Mouse (Mus musculus) liver, embryonic 14.5 days (tissue): ENCODE measurements around the gene Akap13. TPM values are rescaled to one million over a fixed set of nuclear protein-coding genes. Genes with fewer than 3 reads are reported as not detected.
"Not testable (repeated sequence)": the region's sequence is repeated elsewhere in the genome, so short reads cannot be mapped to it uniquely, and the experiment has no call there.

Experiments used
- ATAC-seq: fragments of 200-750 bp; cut with Nextera tagmentation; 2 replicates; pipeline ENCODE4 v1.8.0; 2017; ENCODE audit warnings: moderate number of reproducible peaks, mild to moderate bottlenecking, moderate library complexity; ENCODE audit not compliant: insufficient read depth
- DNase-seq, 3 experiments: peaks; one replicate each; pipeline ENCODE4 v3.0.0-alpha.2; 2012 to 2013; ENCODE audit warnings: low read depth in 3 of 3, low spot score in 3 of 3
- H3K27ac ChIP-seq: fragments of 300-500 bp; sonication (generic); 2 replicates; pipeline ENCODE4 v1.5.1; 2014; ENCODE audit warnings: moderate library complexity, mild to moderate bottlenecking, control low read depth, inconsistent platforms
- H3K27me3 ChIP-seq: fragments of 300-500 bp; sonication (generic); 2 replicates; pipeline ENCODE4 v1.6.1; 2014; ENCODE audit warnings: mild to moderate bottlenecking, low read length, moderate library complexity; ENCODE audit not compliant: control insufficient read depth, insufficient read depth
- H3K36me3 ChIP-seq: fragments of 300-500 bp; sonication (generic); replicated peaks from 2 replicates; pipeline ENCODE4 v1.6.1; 2014; ENCODE audit warnings: low read depth; ENCODE audit not compliant: control insufficient read depth, insufficient read depth
- H3K4me1 ChIP-seq, 2 experiments: fragments of 200-500 bp in 1 of 2; fragments of 300-500 bp in 1 of 2; sonication (generic) in 1 of 2; replicated peaks; 2 replicates each; pipeline ENCODE4 v1.6.1; 2012 to 2014; ENCODE audit warnings: antibody characterized with exemption in 1 of 2, inconsistent platforms in 1 of 2, low read length in 1 of 2; ENCODE audit not compliant: control insufficient read depth in 2 of 2, insufficient read depth in 2 of 2
- H3K4me2 ChIP-seq: fragments of 300-500 bp; sonication (generic); 2 replicates; pipeline ENCODE4 v1.6.1; 2014; ENCODE audit warnings: low read depth, mild to moderate bottlenecking, control low read depth, moderate library complexity
- H3K4me3 ChIP-seq, 2 experiments: fragments of 200-500 bp in 1 of 2; fragments of 300-500 bp in 1 of 2; sonication (generic) in 1 of 2; 2 replicates each; pipeline ENCODE4 v1.5.1; 2012 to 2014; ENCODE audit warnings: low read depth in 2 of 2, low read length in 2 of 2, mild to moderate bottlenecking in 2 of 2, control low read depth in 1 of 2, inconsistent platforms in 1 of 2, moderate library complexity in 1 of 2; ENCODE audit not compliant: insufficient read depth in 1 of 2
- H3K9ac ChIP-seq: fragments of 300-500 bp; sonication (generic); replicated peaks from 2 replicates; pipeline ENCODE4 v1.6.1; 2014; ENCODE audit warnings: mild to moderate bottlenecking, control low read depth, moderate library complexity
- H3K9me3 ChIP-seq: fragments of 300-500 bp; sonication (generic); 2 replicates; pipeline ENCODE4 v1.6.1; 2016; ENCODE audit warnings: low read length, mixed read lengths; ENCODE audit not compliant: control insufficient read depth
- CTCF ChIP-seq: IDR thresholded peaks from 2 replicates; pipeline ENCODE4 v1.5.1; 2016; ENCODE audit warnings: antibody characterized with exemption, low read depth, control low read depth
- EP300 ChIP-seq: IDR thresholded peaks from 2 replicates; pipeline ENCODE4 v1.6.1; 2016; ENCODE audit warnings: antibody characterized with exemption, low read depth
- WGBS: fragments of 180-500 bp; shearing (Covaris S2); extraction: QIAGEN DNeasy Blood & Tissue Kit; methylation state at CpG from one replicate; pipeline ENCODE4 v1.1.7; 2014; ENCODE audit not compliant: insufficient replicate concordance; 5-methylcytosine and 5-hydroxymethylcytosine counted together
- polyA plus RNA-seq, 2 experiments: library from polyadenylated mRNA; depleted of rRNA in 1 of 2; stranded (reverse) in 1 of 2; unstranded in 1 of 2; fragments of >200 nt; fragmentation: Nextera tagmentation in 1 of 2; extraction: Ambion mirVana in 1 of 2; gene quantifications; 2 replicates each; pipeline versions ENCODE4 v1.2.1 to v1.2.3; 2012 to 2014

Gene Akap13
- polyA plus RNA-seq, 2 experiments: 9.0 to 28.1 TPM

GRCm38 (mm10) chr7:75733166-75733565, 277.8 kb downstream of the Akap13 start:
- WGBS: 83% methylated on average over 2 of the region's 2 CpGs
- no peaks in the 10 kb centered on the region for H3K9me3 ChIP-seq
- H3K9ac ChIP-seq: no peak overlapping the region
- no peak for TF ChIP-seq EP300
- TF ChIP-seq CTCF: no peak
- no peaks in the 10 kb centered on the region for H3K27me3 ChIP-seq
- no peak overlapping the region for H3K4me2 ChIP-seq
- H3K27ac ChIP-seq: no peak overlapping the region
- H3K4me1 ChIP-seq: no peaks in the 10 kb centered on the region
- ATAC-seq (no peak), DNase-seq (no peak)
- H3K36me3 ChIP-seq: peaks cover 74% of the 10 kb centered on the region
- no peak overlapping the region for H3K4me3 ChIP-seq

GRCm38 (mm10) chr7:75739075-75739725, 283.9 kb downstream of the Akap13 start:
- H3K9ac ChIP-seq: no peak overlapping the region
- peaks cover 81% of the 10 kb centered on the region for H3K36me3 ChIP-seq
- H3K9me3 ChIP-seq: no peaks in the 10 kb centered on the region
- TF ChIP-seq CTCF (peak; percentile 95), EP300 (no peak)
- H3K27ac ChIP-seq: no peak overlapping the region
- no peak overlapping the region for H3K4me3 ChIP-seq
- DNase-seq (peak; percentile 32 to 47 (median 46)), ATAC-seq (peak; percentile 66)
- no peak overlapping the region for H3K4me2 ChIP-seq
- no peaks in the 10 kb centered on the region for H3K27me3 ChIP-seq
- H3K4me1 ChIP-seq: no peaks in the 10 kb centered on the region
- 58% methylated on average over 10 of the region's 10 CpGs for WGBS

- no peak for ATAC-seq
- no peak overlapping the region for H3K27ac ChIP-seq
- no peak overlapping the region for H3K4me2 ChIP-seq
- no peak for DNase-seq
- WGBS: 72% methylated on average over 2 of the region's 2 CpGs
- no peak for TF ChIP-seq CTCF
- no peak for TF ChIP-seq EP300
- H3K27me3 ChIP-seq: no peaks in the 10 kb centered on the region
- peaks cover 0 to 5% of the 10 kb centered on the region in 2 experiments; a peak in 1 of 4 replicates for H3K4me1 ChIP-seq
- peaks cover 78% of the 10 kb centered on the region for H3K36me3 ChIP-seq
- no peaks in the 10 kb centered on the region for H3K9me3 ChIP-seq
- no peak overlapping the region for H3K9ac ChIP-seq
- no peak overlapping the region for H3K4me3 ChIP-seq
Observed at GRCm38 (mm10) chr7:75744528-75744927, 289.2 kb downstream of the Akap13 start.

- H3K4me2 ChIP-seq: no peak overlapping the region
- DNase-seq: no peak
Observed at GRCm38 (mm10) chr7:75744978-75745638, 289.8 kb downstream of the Akap13 start.

GRCm38 (mm10) chr7:75745969-75746368, 290.6 kb downstream of the Akap13 start:
- H3K9me3 ChIP-seq, H3K4me2 ChIP-seq, H3K9ac ChIP-seq, H3K4me3 ChIP-seq, H3K27ac ChIP-seq, H3K27me3 ChIP-seq, DNase-seq, ATAC-seq: not testable (repeated sequence)
- Histone ChIP-seq H3K4me1 (peaks cover 10 to 18% of the 10 kb centered on the region in 2 experiments), H3K36me3 (peaks cover 80% of the 10 kb centered on the region)
- 81% methylated on average over 3 of the region's 3 CpGs for WGBS
- TF ChIP-seq CTCF: peak; percentile 58

More at GRCm38 (mm10) chr7:75744978-75745638, 289.8 kb downstream of the Akap13 start:
- Histone ChIP-seq H3K27ac (no peak overlapping the region), H3K9ac (no peak overlapping the region), H3K4me1 (peaks cover 2 to 9% of the 10 kb centered on the region in 2 experiments; a peak in 3 of 4 replicates), H3K36me3 (peaks cover 78% of the 10 kb centered on the region), H3K4me3 (no peak overlapping the region), H3K27me3 (no peaks in the 10 kb centered on the region), H3K9me3 (no peaks in the 10 kb centered on the region)
- ATAC-seq: no peak
- 84% methylated on average over 7 of the region's 7 CpGs for WGBS
- TF ChIP-seq EP300: no peak
- TF ChIP-seq CTCF: no peak
